Mouse (Mus musculus) urinary bladder, postnatal 14 days (tissue): Measurements from ENCODE around the gene Sytl3.
"Not testable (repeated sequence)": the region's sequence is repeated elsewhere in the genome, so short reads cannot be mapped to it uniquely, and the experiment has no call there.

Experiments
- DNase-seq: peaks from one replicate; pipeline ENCODE4 v3.0.0; 2021; ENCODE audit warnings: low spot score

Gene Sytl3

DNA sequence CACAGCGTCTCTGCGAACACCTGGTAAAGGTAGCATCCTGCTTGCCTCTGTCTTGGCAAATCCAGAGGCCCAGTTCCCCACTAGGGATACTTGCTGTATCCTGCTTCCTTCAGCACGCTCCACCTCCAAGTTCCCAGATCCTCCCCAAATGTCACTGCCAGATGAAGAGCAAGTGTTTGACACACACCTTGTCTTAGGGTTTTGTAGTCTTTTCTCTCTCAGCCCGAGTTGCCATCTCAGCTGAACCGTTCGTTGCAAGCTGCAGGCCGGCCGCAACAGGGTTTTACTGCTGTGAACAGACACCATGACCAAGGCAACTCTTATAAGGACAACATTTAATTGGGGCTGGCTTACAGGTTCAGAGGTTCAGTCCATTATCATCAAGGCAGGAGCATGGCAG is 12.1 kb upstream of the Sytl3 start:
- not testable (repeated sequence) for DNase-seq

DNA sequence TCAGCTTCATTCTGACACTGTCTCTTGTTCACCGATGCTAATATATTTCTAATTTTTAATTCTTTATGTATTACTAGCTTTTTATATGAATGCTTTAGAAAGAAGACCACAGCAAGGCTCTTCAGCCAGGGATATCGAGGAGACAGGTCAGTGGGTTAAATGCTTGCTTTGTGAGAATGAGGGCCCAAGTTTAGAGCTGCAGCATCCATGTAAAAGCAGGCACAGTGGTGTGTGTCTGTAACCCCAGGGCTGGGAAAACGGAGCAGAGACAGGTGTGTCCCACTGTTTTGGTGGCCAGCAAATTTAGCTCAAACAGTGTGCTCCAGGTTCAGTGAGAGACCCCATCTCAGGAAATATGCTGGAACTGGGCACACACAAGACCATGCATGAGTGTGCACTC is 11.4 kb upstream of the Sytl3 start:
- not testable (repeated sequence) for DNase-seq

DNA sequence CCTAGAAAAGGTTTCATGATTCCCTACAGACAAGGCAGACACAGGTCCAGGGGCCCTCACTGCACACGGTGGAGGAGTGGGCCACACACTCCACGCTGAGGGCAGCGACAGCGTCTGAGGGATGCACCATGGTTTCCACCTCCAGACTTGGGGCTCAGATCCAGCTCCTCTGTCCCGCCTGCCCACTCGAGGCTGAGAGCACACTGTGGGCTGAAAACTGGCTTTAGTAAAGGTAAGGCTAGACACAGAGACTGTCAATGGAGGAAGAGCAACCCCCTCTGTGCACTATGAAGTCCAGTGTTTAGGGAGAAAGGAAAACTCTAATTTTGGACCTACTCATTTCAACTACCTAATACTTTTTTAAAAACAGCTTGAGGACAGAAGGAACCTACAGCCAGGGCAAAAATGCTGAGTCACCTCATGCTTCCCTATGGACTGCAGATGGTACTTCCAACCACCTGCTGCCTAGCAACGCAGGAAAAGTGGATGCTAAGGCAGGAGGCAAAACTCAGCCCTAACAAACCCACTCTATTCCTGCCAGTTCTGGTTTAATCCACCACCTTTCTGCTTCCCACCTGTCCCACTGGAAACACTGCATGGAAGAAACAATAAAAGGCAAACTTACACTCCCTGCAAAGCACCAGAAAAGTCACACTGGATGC is 7.9 kb upstream of the Sytl3 start:
- not testable (repeated sequence) for DNase-seq

DNA sequence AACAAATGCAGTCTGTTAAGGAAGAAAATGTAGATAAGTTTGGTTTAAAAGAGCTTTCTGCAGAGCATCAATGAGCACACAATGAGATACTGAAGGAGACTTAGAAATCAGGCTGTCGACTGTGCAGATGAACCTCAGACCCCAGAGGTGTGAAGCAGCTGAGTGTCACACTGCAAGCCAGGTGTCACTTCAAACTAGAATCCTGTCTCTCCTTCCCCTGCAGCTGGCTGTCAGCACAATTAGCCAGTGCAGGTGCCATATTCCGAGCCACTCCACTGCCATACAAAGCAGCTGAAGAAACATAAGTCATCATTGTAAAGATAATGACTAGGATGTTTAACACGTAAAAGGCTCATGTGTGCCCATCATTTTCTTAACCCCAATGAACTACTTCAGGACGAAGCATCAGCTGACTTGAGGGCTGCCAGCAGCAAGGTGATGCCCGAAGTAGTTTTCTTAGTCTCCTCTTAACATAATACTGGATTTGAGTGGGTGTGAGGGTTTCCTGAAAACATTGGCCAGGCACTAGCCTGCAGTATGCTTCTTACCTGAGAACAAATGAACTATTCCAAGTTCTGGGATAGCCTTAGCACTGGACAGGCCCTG is 5.4 kb upstream of the Sytl3 start:
- DNase-seq, result not testable (repeated sequence)

DNA sequence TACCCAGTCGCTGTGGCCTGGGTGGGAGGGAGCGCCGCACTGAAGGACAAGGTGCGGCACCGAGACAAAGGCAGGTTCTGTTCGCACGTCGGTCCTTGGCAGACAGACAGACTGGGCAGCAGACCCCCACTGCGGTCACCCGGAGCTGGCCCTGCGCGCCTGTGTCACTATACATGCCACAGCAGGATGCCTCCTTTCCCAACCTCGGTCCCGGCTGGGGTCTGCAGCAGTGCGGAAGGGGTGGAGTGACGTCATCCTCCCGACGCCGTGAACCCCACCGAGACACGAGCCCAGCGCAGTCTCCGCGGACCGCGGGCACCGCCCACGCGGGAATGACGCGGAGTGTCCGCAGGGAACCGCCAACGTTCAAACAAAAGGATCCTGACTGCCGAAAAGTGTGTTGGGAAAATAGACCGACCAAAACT is 3.8 kb upstream of the Sytl3 start:
- DNase-seq, result peak; percentile 58

DNA sequence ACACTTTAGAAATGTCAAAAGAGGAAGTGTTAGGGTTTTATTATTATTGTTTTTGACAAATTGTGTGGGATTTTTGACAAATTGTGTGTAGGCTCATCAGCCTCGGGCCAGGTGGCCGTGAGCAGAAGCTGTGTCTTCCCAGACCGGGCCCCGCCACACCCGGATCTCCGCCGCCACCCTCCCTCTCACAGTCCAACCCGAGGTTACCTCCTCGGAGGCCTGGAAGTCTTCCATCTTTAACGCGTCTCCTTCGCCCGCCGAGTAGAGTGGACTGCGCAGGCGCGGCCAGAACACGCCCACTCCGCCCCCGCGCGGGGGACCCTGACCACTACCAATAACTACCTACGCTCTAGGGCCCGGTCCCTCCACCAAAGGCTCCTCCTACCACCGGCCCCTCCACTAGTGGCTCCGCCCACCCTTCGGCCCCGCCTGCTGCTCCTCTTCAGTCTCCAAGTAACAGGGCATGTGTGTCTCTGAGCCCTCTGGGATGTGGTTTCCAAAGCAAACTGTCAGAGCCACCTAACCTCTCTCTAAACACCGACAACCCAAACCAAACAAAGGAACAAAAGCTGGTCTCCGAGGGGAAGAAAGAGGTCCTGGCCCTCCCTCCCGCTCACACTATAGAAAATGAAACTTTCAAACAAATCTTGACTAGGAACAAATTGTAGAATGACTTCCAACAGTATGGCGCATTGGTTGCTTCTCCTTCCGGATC is 3.2 kb upstream of the Sytl3 start, which contains the start of gene Dynlt1f:
Dynlt1f (minus strand) TSS at position 334 of the 715 bp plus-strand sequence.
- peak; percentile 63 for DNase-seq

DNA sequence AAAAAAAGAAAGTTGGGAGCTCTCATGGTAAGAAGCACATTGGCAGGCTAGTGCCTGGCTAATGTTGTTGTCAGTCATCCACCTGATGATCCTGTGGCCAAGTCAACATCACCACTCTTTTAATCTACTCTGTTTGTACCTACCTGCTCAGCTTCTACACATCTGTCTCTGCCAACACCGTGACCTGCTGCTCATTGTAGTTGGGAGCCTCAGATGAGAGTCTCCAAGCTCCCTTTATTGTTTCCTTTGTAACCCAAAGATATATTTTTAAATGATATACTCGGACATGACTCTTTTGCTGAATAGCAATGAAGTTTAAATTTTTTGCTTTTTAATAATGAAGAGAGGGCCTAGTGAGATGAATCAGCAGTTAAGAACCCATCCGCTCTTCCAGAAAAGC is 2.4 kb upstream of the Sytl3 start:
- DNase-seq, result not testable (repeated sequence)

DNA sequence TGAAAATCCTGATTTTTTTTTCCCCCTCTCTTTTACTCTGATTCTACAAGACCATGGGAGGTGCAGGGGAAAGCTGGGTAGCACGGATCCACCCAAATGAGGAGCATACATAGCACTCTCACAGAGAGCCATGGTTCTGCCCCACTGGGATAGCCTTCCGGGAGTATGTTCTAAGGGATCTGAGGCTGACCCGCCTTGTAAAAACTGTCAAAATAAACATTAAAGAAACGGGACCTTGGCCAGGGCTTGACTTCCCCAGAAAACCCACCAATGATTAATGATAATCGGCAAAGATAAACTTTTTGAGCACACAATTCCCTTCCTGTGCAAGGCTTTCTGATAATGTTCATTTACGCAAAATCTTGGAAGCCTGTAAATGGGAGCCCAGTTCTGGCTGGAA is 1.7 kb downstream of the Sytl3 start:
- DNase-seq, result not testable (repeated sequence)

DNA sequence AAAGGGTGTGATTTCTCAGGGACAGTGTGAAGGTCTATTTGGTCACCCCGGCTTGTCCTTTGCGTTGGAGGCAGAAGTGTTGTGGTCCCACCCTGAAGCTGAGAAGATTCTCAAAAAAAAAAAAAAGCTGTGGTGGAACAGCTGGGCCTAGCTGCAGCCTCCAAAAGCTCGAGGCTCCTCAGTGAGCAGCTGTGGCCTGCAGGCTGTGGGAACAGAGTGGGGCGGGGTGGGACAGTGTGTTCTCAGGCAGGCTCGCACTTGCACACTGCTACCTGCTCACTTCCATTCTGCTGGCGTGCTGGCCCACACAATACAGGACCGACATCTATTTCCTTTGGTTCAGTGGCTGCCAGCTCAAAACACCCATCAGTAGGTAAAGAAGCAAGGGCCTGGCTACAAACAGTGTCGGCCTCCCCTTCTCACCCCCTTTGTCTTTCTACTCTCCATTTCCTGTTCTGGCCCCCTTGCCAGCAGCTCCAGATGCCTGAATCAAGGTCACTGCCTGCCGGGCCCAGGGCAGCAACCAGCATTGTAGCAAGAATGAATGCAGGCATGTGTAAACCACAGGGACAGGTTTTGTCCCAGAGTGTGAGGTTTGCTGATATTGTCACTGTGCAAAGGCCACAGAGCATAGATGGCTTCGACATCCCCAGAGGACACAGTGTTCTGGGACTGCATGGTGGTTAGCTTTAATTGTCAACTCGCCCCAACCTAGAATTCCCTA is 2.4 kb downstream of the Sytl3 start:
- DNase-seq, result peak; percentile 73

DNA sequence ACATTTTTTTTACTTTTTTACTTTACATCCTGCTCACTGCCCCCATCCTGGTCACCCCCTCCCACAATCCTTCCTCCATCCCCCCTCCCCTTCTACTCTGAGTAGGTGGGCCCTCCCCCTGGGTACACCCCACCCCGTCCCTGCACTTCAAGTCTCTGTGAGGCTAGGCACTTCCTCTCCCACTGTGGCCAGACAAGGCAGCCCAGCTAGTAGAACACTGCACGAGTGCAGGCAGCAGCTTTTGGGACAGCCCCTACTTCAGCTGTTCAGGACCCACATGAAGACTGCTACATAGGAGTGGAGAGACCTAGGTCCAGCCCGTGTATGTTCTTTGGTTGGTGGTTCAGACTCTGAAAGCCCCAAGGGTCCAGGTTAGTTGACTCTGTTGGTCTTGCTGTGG is 3.9 kb downstream of the Sytl3 start:
- not testable (repeated sequence) for DNase-seq

DNA sequence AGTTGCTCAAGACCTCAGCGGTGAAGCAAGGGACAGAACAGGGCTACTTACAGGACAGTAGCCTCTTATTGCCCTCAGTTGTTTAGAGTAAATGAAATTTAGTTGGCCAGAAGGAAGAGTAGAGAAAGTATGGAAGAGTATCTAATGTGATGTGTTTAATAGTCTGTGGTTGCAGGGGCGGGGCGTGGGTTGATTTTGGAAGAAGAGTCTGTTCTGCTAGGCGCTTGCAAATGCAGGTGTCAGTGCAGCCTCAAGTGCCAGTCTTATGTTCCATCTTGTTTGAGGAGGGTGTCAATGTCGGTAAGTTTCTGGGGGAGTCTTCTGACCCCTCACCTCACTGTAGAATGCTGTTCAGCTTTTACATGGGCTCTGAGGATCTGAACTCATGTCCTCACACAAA is 6.5 kb downstream of the Sytl3 start:
- not testable (repeated sequence) for DNase-seq

DNA sequence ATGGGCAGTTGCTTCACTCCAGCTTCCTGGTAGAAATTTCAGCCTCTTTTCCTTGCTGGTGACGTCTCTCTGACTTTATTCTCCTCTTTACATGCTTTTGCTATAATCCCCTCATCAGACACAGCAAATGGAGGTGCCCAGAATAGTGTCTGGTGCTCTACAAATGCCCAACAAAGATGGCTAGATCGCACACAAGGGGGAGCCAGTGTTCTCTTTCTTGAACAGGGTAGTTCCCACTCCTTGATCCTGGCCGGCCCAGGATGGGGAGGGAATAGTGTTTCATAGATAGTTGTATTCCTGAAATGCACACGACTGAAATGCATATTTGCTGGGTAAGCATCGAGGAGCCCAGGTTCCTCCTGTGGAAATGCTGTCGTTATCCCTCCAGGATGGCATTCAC is 9.6 kb downstream of the Sytl3 start:
- not testable (repeated sequence) for DNase-seq

DNA sequence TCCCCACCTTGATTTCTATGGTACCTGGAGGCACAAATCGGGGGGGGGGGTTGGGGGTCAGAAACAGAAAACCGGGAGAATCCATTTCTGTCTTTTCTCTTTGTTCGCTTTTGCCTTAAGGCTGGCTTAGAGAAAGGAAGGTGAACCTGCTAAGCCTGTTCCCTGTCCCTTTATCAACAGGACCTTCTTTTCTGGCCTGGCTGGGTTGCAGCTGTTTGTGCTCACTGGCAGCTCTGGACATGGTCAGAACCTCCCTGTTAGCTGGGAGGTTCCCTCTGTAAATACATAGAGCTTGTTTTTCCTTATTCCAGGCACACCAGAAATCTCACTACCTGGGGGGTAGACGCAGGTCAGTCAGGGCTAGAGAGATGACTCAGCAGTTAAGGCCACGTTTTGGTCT is 15.4 kb downstream of the Sytl3 start:
- peak; percentile 77 for DNase-seq

DNA sequence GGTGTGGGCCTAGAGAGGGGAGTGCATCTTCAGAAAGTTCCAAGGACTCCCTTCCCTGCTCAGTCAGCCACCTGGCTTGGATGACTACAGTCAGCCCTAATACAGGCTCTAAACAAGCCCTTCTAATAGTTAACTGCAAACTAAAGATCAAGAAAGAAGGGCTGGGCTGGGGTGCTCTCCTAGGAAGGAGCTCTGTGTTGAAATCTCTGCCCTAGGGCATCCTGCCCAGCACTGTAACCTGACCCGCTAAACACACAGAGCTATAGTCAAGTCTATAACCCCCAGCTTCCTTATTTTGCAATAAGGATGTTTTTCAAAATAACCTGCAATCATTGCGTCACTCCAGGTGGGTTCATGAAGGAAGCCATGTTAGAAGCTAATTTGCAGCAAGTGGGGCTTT is 19.2 kb downstream of the Sytl3 start:
- peak; percentile 53 for DNase-seq

DNA sequence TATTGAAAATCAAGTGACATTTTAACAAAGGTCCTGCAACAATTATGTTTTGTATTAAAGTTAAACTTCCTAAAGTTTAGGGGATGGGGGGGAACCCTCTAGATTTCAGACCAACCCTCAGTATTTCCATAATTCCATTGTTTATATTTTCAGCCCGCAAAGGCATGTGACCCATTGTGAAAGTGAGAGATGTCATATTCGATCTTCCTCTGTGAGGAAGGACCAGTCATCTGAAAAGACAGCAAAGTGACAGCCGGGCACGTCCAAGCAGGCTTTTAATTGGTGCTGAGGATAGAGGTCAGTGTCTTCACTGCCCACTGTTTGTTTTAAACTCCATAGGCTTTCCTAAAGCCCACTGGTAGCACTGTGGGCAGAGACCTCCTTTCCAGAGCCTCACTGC is 22.8 kb downstream of the Sytl3 start:
- not testable (repeated sequence) for DNase-seq

DNA sequence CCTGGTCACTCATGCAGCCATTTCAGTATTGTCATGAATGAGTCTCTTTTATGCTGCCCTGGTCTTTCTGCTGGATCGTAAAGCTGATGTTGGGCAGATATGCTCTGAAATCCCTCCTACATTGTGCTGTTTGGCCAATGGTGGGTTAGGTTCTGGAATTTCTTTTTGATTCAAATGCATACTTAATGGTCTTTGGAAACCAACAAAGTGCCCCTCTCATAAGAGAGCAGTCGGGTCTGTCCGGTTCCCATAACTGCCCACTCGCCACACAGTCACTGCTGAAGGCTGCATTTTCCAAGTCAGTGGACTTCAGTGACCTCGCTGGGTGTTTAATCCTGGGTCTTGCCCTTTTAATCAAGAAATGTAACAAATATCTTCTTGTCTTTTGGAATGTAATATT is 24.8 kb downstream of the Sytl3 start:
- DNase-seq, result not testable (repeated sequence)

DNA sequence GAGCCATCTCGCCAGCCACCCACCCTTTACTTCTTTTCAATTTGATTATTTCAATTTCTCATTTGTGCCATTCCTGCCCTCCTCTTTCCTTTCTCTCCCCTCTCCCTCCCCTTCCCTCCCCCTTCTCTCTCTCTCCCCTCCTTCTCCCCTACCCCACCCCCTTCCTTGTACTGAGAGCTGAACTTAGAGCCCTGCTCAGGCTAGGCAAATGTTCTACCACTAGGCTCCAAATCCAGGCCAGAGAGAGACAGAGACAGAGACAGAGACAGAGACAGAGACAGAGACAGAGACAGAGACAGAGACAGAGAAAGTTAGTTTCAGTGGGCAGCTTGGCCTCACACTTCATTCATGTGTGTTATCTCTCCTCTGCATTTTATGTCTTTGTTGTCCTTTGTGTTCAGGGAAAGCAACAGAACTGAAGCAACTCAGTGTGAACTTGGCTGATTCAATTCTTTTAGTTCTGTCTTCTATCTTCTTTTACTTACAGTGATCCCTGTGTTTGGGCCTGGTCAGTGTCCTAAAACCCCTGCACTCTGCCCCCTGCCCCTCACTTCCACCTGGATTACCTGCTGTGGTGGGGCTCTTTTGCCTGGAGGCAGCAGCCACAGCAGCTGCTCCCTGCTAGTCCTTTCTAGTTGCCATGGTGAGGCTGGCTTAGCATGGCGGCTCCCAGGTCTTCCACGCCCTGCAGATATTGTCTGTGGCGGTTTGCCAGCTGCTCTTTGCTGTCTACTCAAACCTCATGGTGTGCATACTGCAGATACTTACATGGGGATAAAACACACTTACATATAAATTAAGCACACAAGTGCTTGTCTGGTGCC is 25.8 kb downstream of the Sytl3 start:
- DNase-seq, result not testable (repeated sequence)

DNA sequence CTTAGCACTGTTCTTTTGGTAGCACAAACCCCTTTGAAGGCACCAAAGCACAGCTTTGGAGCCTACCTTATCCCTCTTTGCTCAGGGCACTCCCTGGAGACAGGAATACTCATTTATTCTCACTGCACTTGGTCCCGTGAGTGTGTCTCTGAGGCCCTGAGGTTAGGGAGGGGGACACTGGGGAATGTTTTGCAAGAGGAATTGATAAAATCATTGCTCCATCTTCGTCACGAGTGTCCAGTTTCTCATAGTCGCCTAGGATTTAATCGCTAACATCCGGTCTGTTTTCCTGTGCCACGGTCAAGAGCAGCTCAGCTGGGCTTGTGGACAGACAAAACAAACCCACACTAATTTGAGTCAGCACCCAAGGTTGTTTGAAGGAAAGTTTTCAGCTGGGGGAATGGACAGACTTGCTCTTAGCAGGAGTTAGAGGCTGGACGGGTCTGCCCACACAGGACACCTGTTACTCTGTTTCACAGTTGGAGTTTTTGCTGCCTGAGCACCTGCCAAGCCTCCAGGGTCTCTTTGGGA is 26.5 kb downstream of the Sytl3 start:
- DNase-seq, result peak; percentile 11

DNA sequence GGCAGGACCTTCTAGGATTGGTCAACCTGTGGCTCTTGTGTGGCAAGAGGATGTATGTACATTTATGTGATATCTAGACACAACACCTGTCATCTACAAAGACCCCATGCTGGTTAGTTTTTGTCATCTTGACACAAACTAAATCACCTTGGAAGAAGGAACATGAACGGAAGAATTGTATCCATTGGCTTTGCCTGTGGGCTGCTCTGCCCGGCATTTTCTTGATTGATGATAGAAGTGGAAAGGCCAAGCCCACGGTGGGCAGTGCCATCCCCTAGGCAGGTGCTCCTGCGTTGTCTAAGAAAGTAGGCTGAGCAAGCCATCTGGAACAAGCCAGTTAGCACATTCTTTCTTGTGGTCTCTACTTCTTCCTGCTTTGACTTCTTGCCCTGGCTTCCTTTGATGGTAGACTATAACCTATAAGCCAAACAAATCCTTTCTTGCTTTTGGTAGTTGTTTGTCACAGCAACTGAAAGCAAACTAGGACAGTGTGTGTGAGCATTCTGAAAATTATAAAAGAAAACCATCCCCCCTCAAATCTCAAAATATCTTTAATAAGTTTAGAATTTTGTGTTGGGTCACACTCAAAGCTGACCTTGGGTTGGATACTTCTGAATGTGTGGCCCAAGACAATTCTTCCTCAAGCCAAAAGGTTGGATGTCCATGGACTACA is 27.5 kb downstream of the Sytl3 start:
- not testable (repeated sequence) for DNase-seq

DNA sequence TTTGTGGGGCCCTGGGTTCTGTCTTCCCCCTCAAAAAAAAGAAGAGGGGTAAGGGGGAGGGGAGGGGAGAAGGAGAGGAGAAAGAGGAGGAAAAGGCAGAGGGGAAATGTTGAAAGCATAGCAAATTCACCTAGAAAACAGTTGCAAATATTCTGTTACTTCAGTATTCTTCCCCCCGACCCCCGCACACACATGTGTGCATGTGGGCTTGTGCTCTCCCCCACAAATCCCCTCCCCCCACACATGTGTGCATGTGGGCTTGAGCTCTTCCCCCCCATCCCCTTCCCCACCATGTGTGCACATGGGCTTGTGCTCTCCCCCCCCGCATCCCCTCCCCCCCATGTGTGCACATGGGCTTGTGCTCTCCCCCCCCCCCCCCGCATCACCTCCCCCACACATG is 30.5 kb downstream of the Sytl3 start:
- not testable (repeated sequence) for DNase-seq

DNA sequence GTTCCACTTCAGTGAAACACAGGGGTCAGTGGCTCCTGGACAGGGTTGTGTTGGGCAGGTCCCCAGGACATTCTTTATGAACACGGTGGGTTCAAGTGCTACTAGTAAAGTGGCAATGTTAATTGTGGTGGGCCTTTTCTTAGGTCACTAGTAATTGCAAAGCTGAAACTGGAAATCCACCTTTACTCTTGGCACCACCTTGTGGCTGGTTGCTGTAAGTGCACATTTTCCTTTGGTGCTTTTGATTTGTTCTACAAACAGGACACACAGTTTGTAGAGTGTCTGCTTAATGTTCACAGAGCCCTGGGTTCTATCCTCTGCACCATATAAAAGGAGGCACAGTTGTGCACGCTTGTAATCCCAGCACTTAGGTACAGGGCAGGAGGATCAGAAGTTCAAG is 32.7 kb downstream of the Sytl3 start:
- DNase-seq, result peak; percentile 92
